Mouse (Mus musculus): ENCODE measurements around the gene Psmd4. TPM values are rescaled to one million over a fixed set of nuclear protein-coding genes. Genes with fewer than 3 reads are reported as not detected.

Gene Psmd4
- total RNA-seq, 2 experiments from 2014 or later: 165 to 171 TPM

Small RNA genes lying within 50 kb of the gene (microRNA-seq; reads per million reads assigned to microRNA genes)
- gene Mir7013: 5.5 to 5.7 reads per million in 2 experiments

Other genes starting within 250 kb of the Psmd4 start
- 10 to 100 TPM; 53.4 to 54.2 TPM for gene Pogz, start 205.0 kb downstream of the Psmd4 start, total RNA-seq (2021)
- 100 to 1,000 TPM; 281 to 296 TPM for gene Psmb4, start 155.7 kb downstream of the Psmd4 start, total RNA-seq (2021)
- gene Selenbp1, start 109.6 kb downstream of the Psmd4 start, total RNA-seq (2021): 10 to 100 TPM in 1 of 2 experiments, 1 to 10 TPM in 1; 9.9 to 10.5 TPM
- 10 to 100 TPM; 23.1 to 24.5 TPM for gene Rfx5, start 88.5 kb downstream of the Psmd4 start, total RNA-seq (2021)
- gene Pi4kb, start 67.9 kb downstream of the Psmd4 start, total RNA-seq (2021): 10 to 100 TPM; 60.9 to 62.2 TPM
- 10 to 100 TPM; 23.1 to 24.6 TPM for gene Zfp687, start 27.2 kb downstream of the Psmd4 start, total RNA-seq (2021)
- gene Pip5k1a, start 64.3 kb upstream of the Psmd4 start, total RNA-seq (2021): 10 to 100 TPM; 53.1 to 61.1 TPM
- 10 to 100 TPM; 41.7 to 44.4 TPM for gene Vps72, start 68.4 kb upstream of the Psmd4 start, total RNA-seq (2021)
- gene Tmod4, start 81.9 kb upstream of the Psmd4 start, total RNA-seq (2021): under 1 TPM in 1 of 2 experiments, not detected in 1; 0.73 TPM
- 10 to 100 TPM; 45.3 to 47.6 TPM for gene Scnm1, start 91.4 kb upstream of the Psmd4 start, total RNA-seq (2021)
- 10 to 100 TPM; 15.8 to 17.1 TPM for gene Lysmd1, start 91.5 kb upstream of the Psmd4 start, total RNA-seq (2021)
- 1 to 10 TPM; 1.5 to 1.6 TPM for gene Tnfaip8l2, start 99.7 kb upstream of the Psmd4 start, total RNA-seq (2021)
- 10 to 100 TPM; 24.4 to 27.0 TPM for gene Sema6c, start 117.8 kb upstream of the Psmd4 start, total RNA-seq (2021)
- 10 to 100 TPM in 1 of 2 experiments, 1 to 10 TPM in 1; 9.6 to 10.4 TPM for gene Gabpb2, start 175.3 kb upstream of the Psmd4 start, total RNA-seq (2021)
- 10 to 100 TPM; 57.0 to 60.1 TPM for gene Cdc42se1, start 186.1 kb upstream of the Psmd4 start, total RNA-seq (2021)
- gene Mllt11, start 189.6 kb upstream of the Psmd4 start, total RNA-seq (2021): 100 to 1,000 TPM; 265 to 266 TPM
- under 1 TPM in 1 of 2 experiments, not detected in 1; 0.37 TPM for gene Gm128, start 199.0 kb upstream of the Psmd4 start, total RNA-seq (2021)
- gene Bnipl, start 208.6 kb upstream of the Psmd4 start, total RNA-seq (2021): under 1 TPM in 1 of 2 experiments, not detected in 1; 0.63 TPM
- 10 to 100 TPM; 17.0 to 19.7 TPM for gene Mindy1, start 238.7 kb upstream of the Psmd4 start, total RNA-seq (2021)
- gene Prune1, start 239.5 kb upstream of the Psmd4 start, total RNA-seq (2021): 10 to 100 TPM; 24.3 to 24.4 TPM

All from left cerebral cortex, adult 18-20 months (tissue).